Mouse (Mus musculus) liver, embryonic 11.5 days (tissue): ENCODE data around the gene BC055324. TPM values are rescaled to one million over a fixed set of nuclear protein-coding genes. Genes with fewer than 3 reads are reported as not detected.

ENCODE experiments used
- ATAC-seq: fragments of 200-750 bp; cut with Nextera tagmentation; replicated peaks from 2 replicates; pipeline ENCODE4 v1.8.0; 2017; ENCODE audit warnings: moderate number of reproducible peaks, mild to moderate bottlenecking, moderate TSS enrichment, moderate library complexity; ENCODE audit not compliant: low FRiP score
- DNase-seq: peaks from one replicate; pipeline ENCODE4 v3.0.0-alpha.2; 2017; ENCODE audit warnings: low spot score
- H3K27ac ChIP-seq: fragments of 300-500 bp; sonication (generic); 2 replicates; pipeline ENCODE4 v1.5.1; 2014; ENCODE audit warnings: mild to moderate bottlenecking, low read depth, low read length, control low read depth
- H3K27me3 ChIP-seq: fragments of 300-500 bp; sonication (generic); replicated peaks from 2 replicates; pipeline ENCODE4 v1.6.1; 2014; ENCODE audit warnings: low read length, mixed read lengths; ENCODE audit not compliant: control insufficient read depth, insufficient read depth
- H3K36me3 ChIP-seq: fragments of 300-500 bp; sonication (generic); 2 replicates; pipeline ENCODE4 v1.6.1; 2014; ENCODE audit warnings: mild to moderate bottlenecking, low read length, moderate library complexity, mixed read lengths; ENCODE audit not compliant: control insufficient read depth, insufficient read depth
- H3K4me1 ChIP-seq: fragments of 300-500 bp; sonication (generic); replicated peaks from 2 replicates; pipeline ENCODE4 v1.6.1; 2014; ENCODE audit warnings: low read length, mixed read lengths; ENCODE audit not compliant: control insufficient read depth, insufficient read depth
- H3K4me2 ChIP-seq: fragments of 300-500 bp; sonication (generic); 2 replicates; pipeline ENCODE4 v1.6.1; 2014; ENCODE audit warnings: mild to moderate bottlenecking, control low read depth, moderate library complexity
- H3K4me3 ChIP-seq: fragments of 300-500 bp; sonication (generic); 2 replicates; pipeline ENCODE4 v1.5.1; 2014; ENCODE audit warnings: low read depth, low read length, control low read depth
- H3K9ac ChIP-seq: fragments of 300-500 bp; sonication (generic); 2 replicates; pipeline ENCODE4 v1.6.1; 2014; ENCODE audit warnings: low read depth, low read length, control low read depth
- H3K9me3 ChIP-seq: fragments of 300-500 bp; sonication (generic); 2 replicates; pipeline ENCODE4 v1.6.1; 2016; ENCODE audit warnings: low read length, inconsistent platforms, mixed read lengths; ENCODE audit not compliant: control insufficient read depth
- WGBS: fragments of 180-500 bp; shearing (Covaris S2); extraction: QIAGEN DNeasy Blood & Tissue Kit; methylation state at CpG from one replicate; pipeline ENCODE4 v1.1.7; 2014; 5-methylcytosine and 5-hydroxymethylcytosine counted together
- polyA plus RNA-seq: library from polyadenylated mRNA; unstranded; fragments of >200 nt; fragmentation: Nextera tagmentation; extraction: Ambion mirVana; gene quantifications from 2 replicates; pipeline ENCODE4 v1.2.1, GENCODE M21; 2014

Gene BC055324
- polyA plus RNA-seq, 1 experiment from 2014 or later = 26.0 TPM

DNA sequence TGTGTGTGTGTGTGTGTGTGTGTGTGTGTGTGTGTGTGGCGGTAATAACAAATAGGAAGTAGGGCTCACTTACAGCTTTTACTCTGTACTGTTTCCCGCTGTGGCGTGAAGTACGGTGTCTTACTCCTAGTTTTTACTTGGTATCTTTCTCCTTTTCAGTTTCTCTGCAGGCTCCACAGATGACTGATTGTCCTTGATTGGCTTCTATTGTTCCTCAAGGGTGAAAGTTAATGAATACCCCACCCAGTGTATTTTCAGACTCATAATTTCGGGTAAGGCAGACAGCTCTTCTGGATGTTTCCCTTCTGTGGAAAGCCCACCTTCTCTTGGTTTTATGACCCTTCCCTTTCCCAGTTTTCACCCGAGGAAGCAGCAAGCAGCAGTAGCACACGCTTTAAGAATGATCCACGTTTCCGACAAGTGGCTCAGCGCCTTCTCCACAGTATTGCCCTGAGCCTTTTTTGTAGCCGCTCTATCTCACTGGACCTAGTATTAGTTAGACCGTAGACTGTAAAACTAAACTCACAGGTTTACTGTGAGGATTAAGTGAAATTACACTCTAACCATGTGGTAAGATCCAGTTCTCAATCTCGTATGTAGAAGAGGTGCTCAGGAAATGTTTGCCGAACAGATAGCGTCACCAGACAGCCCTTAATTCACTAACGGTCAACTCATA lies 23.8 kb upstream of the BC055324 start:
- DNase-seq = no peak
- Histone ChIP-seq H3K9me3 (no peaks in the 10 kb centered on the region), H3K36me3 (no peaks in the 10 kb centered on the region), H3K4me1 (no peaks in the 10 kb centered on the region), H3K4me3 (no peak overlapping the region), H3K27ac (no peak overlapping the region), H3K27me3 (no peaks in the 10 kb centered on the region), H3K4me2 (no peak overlapping the region), H3K9ac (no peak overlapping the region)
- WGBS = 82% methylated on average over 16 of the region's 16 CpGs
- ATAC-seq = no peak

DNA sequence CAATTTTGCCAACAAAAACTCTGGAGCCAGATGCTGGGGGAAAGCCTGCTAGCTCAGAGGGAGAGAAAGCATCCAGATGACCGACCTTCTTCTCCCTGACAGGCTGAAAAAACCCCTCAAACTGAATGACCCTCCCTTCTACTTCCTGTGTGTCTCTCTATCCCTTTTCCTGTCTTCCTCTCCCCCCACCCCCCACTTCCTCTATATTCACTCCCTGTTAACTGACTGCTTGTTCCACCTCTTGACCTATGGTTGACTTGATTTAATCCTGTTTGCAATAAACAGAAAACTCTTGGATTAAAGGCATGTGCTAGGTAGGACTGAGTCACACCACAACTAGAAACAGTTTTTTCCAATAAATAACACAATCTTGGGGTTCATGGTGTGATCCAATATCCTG lies 20.0 kb upstream of the BC055324 start:
- Histone ChIP-seq H3K9me3 (no peaks in the 10 kb centered on the region), H3K27me3 (no peaks in the 10 kb centered on the region), H3K36me3 (no peaks in the 10 kb centered on the region), H3K9ac (no peak overlapping the region), H3K4me3 (no peak overlapping the region), H3K27ac (no peak overlapping the region), H3K4me2 (no peak overlapping the region), H3K4me1 (no peaks in the 10 kb centered on the region)
- no peak for DNase-seq
- no peak for ATAC-seq
- 40% methylated on average over 1 of the region's 1 CpGs for WGBS

DNA sequence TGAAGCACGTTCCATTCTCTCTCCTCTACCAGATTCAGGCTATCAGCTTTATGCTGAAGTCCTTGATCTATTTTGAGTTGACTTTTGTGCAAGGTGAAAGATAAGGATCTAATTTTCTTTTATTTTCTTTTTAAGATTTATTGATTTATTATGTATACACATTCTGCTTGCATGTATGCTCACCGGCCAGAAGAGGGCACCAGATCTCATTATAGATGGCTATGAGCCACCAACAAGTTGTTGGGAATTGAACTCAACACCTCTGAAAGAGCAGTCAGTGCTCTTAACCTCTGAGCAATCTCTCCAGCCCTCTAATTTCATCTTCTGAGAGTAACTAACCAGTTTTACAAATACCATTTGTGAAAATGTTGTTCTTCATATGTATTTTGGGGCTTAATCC lies 14.6 kb upstream of the BC055324 start:
- H3K27me3 ChIP-seq = no peaks in the 10 kb centered on the region
- 36% methylated on average over 2 of the region's 2 CpGs for WGBS
- H3K4me1 ChIP-seq = no peaks in the 10 kb centered on the region
- no peak overlapping the region for H3K9ac ChIP-seq
- no peaks in the 10 kb centered on the region for H3K9me3 ChIP-seq
- no peak overlapping the region for H3K4me3 ChIP-seq
- DNase-seq = no peak
- no peaks in the 10 kb centered on the region for H3K36me3 ChIP-seq
- H3K27ac ChIP-seq = no peak overlapping the region
- ATAC-seq = no peak
- H3K4me2 ChIP-seq = no peak overlapping the region

DNA sequence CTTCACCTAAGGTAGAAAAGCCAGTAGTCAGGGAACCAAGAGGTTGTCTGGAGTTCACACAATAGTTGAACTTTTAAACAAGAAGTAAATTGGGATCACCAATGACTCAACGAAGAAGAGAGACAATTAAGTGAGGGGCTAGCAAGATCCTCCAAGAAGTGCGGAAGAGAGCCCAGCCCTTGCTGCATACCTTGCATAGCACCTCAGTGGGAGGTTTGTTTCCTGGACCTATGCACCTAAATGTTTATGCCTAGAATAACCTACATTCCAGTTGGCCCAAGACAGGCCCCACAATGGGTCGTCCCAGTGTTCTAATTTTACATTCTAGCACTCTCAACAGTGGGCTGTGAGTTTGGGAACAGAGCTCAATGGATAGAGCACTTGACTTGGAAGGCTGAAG lies 9.7 kb upstream of the BC055324 start:
- H3K4me3 ChIP-seq = no peak overlapping the region
- 66% methylated on average over 3 of the region's 3 CpGs for WGBS
- H3K9me3 ChIP-seq = no peaks in the 10 kb centered on the region
- no peaks in the 10 kb centered on the region for H3K4me1 ChIP-seq
- no peak for ATAC-seq
- H3K27me3 ChIP-seq = no peaks in the 10 kb centered on the region
- H3K27ac ChIP-seq = no peak overlapping the region
- DNase-seq = no peak
- H3K36me3 ChIP-seq = no peaks in the 10 kb centered on the region
- no peak overlapping the region for H3K9ac ChIP-seq
- no peak overlapping the region for H3K4me2 ChIP-seq

DNA sequence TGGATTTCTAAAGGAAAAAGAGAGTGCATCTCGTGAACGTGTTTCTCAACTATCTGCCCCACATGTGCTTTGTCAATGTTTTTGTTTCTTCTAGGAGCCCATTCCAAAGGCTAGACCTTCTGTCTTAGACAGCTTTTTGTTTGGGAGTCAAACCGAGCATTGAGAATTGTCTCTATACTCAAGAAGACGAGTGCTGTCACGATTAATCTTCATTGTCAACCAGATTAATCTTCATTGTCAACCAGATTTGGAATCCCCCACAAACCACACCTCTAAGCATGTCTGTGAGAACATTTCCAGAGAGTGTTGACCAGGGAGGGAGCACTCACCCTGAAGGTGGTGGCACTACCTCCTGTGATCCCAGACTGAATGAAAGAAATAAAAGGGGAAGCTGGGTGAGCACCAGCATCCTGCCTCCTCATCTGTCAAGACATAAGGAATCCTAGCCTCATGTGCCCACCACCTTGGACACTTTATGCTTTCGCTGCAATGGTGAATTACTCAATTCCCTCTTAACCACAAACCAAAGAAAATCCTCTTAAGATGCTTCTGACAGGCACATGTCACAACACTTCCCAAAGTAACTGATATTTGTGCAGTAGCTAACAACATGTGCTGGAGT lies 7.3 kb upstream of the BC055324 start:
- no peak overlapping the region for H3K4me2 ChIP-seq
- H3K9ac ChIP-seq = no peak overlapping the region
- no peaks in the 10 kb centered on the region for H3K36me3 ChIP-seq
- no peak overlapping the region for H3K27ac ChIP-seq
- H3K27me3 ChIP-seq = no peaks in the 10 kb centered on the region
- 62% methylated on average over 6 of the region's 6 CpGs for WGBS
- H3K9me3 ChIP-seq = no peaks in the 10 kb centered on the region
- no peaks in the 10 kb centered on the region for H3K4me1 ChIP-seq
- no peak overlapping the region for H3K4me3 ChIP-seq
- DNase-seq (no peak), ATAC-seq (no peak)

DNA sequence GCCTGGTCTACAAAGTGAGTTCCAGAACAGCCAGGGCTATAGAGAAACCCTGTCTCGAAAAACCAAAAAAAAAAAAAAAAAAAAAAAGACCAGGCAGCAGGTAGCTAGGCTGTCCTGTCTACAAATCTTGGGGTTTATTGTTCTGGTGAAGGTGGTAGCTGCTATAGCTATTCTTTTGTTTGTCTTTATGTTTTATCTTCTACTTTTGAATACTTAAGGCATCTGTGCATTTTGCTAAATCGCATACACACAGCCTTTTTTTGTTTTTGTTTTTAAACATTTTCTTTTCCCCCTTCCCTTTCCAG lies 965 bp upstream of the BC055324 start:
- 86% methylated on average over 1 of the region's 2 CpGs for WGBS
- no peak overlapping the region for H3K27ac ChIP-seq

DNA sequence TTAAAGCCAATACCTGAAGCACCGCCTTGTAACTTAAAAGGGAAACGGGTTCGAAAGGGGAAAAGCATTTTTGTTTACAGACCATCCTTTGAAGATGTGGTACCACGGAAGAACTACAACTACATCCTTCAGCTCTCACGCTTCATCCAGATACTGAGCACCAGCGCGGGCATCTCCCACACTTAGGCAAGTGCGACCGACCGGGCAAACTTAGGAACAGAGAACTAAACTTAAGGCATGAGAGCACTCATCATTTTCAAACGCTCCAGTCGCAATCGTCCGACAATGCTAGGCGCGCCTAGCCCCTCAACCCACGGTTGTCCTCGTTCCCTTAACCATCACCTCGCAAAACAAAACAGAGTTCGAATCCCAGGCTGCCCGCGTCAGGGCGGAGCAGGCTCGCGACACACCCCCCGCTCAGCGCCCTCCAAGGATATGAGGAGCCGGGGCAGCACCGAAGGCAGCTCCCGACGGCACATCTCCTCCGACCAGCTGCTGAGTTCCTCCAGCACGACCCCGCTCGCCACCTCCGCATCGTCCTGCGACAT lies 349 bp downstream of the BC055324 start:
- peak overlapping the region; percentile 69 for H3K4me3 ChIP-seq
- no peaks in the 10 kb centered on the region for H3K27me3 ChIP-seq
- H3K9me3 ChIP-seq = no peaks in the 10 kb centered on the region
- WGBS = 2% methylated on average over 38 of the region's 38 CpGs
- H3K27ac ChIP-seq = no peak overlapping the region
- peak; percentile 83 for ATAC-seq
- H3K9ac ChIP-seq = peak overlapping the region; percentile 73
- H3K36me3 ChIP-seq = no peaks in the 10 kb centered on the region
- DNase-seq = no peak
- H3K4me2 ChIP-seq = peak overlapping the region; percentile 87
- H3K4me1 ChIP-seq = peaks cover 10% of the 10 kb centered on the region

More for the DNA sequence above, 965 bp upstream of the BC055324 start:
- H3K9ac ChIP-seq = peak overlapping the region; percentile 73
- H3K4me2 ChIP-seq = peak overlapping the region; percentile 72
- peaks cover 10% of the 10 kb centered on the region for H3K4me1 ChIP-seq
- DNase-seq (no peak), ATAC-seq (no peak)
- H3K4me3 ChIP-seq = peak overlapping the region; percentile 69
- H3K9me3 ChIP-seq = no peaks in the 10 kb centered on the region
- no peaks in the 10 kb centered on the region for H3K27me3 ChIP-seq
- H3K36me3 ChIP-seq = no peaks in the 10 kb centered on the region

DNA sequence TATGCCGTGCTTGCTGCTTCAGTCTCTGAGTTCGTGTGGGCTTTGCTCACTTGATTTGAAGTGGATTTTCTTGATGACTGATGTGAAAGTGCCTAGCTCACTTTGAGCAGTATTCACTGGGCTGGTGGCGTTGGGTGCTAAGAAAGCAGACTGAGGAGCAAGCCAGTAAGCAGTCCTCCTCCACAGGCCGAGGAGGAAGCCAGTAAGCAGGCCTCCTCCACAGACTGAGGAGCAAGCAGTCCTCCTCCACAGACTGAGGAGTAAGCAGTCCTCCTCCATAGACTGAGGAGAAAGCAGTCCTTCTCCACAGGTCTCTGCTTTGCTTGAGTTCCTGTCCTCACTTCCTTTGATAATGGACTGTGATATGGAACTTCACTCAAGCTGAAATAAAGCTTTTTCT lies 2.2 kb downstream of the BC055324 start:
- H3K4me2 ChIP-seq = no peak overlapping the region
- no peaks in the 10 kb centered on the region; the same call in 1 of the 2 replicates for H3K36me3 ChIP-seq
- H3K9ac ChIP-seq = no peak overlapping the region
- no peak overlapping the region for H3K4me3 ChIP-seq
- H3K9me3 ChIP-seq = no peaks in the 10 kb centered on the region
- no peaks in the 10 kb centered on the region for H3K27me3 ChIP-seq
- WGBS = 81% methylated on average over 4 of the region's 4 CpGs
- DNase-seq (no peak), ATAC-seq (no peak)
- H3K4me1 ChIP-seq = peaks cover 10% of the 10 kb centered on the region
- H3K27ac ChIP-seq = no peak overlapping the region

DNA sequence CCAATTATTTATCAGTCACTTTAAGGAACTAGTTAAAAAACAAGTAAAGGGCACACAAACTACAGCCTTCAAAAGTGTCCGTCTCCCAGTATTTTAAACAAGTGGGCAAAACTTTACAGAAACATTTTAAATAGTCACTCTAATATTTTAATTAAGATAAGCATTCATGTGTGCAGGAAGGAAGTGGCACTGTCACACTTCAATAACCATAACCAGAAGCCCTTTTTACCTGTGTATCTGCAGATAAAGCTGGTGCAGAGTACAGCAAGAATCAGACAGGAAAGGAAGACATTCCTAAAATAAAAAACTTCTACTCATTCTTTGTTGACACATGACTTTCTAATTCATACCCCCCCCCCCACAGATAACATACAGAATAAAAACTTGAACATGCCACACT lies 18.1 kb downstream of the BC055324 start:
- WGBS = 84% methylated on average over 1 of the region's 1 CpGs
- no peaks in the 10 kb centered on the region for H3K4me1 ChIP-seq
- H3K36me3 ChIP-seq = peaks cover 8% of the 10 kb centered on the region; the same call in 1 of the 2 replicates
- H3K4me2 ChIP-seq = no peak overlapping the region
- no peak overlapping the region for H3K4me3 ChIP-seq
- H3K9ac ChIP-seq = no peak overlapping the region
- ATAC-seq (no peak), DNase-seq (no peak)
- H3K9me3 ChIP-seq = no peaks in the 10 kb centered on the region
- no peaks in the 10 kb centered on the region for H3K27me3 ChIP-seq
- H3K27ac ChIP-seq = no peak overlapping the region
